Mouse (Mus musculus) lung, adult 2 months (tissue): Measurements from ENCODE around the gene Arnt2.

Source experiments
- CTCF ChIP-seq: fragments of 200-500 bp; IDR thresholded peaks from 2 replicates; pipeline ENCODE4 v1.5.1; 2011; ENCODE audit warnings: mild to moderate bottlenecking, low read length, control low read depth; ENCODE audit not compliant: insufficient read depth
- POLR2A ChIP-seq: fragments of 200-500 bp; IDR thresholded peaks from 2 replicates; pipeline ENCODE4 v1.6.1; 2011; ENCODE audit warnings: low read depth, mild to moderate bottlenecking, control low read depth, low read length, borderline replicate concordance; ENCODE audit errors: extremely low read depth

DNA sequence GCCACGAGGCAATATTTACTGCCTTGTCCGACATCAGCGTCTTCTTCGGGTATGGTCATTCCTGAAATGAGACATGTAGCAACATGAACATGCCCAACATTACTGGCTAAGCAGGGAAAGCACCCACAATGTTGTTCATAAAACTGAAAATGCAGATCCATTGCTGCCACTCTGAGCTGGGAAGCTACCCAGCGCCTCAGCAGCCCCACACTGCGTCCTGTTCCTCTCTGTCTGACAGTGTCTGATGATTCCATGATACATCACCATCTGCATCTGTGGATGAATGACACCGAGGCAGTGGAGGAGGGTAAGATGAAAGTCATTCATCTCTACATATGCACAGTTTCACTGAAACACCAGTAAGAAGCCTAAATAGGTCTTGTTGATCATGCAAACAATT, 124.2 kb downstream of the Arnt2 start:
- TF ChIP-seq POLR2A, result no peak
- TF ChIP-seq CTCF, result no peak
